Mouse (Mus musculus) liver, adult 2 months (tissue): ENCODE results near the gene Gm11492.

Experiments
- CTCF ChIP-seq: fragments of 200-500 bp; IDR thresholded peaks from 2 replicates; pipeline ENCODE4 v1.5.1; 2011; ENCODE audit warnings: low read depth, low read length, control low read depth
- POLR2A ChIP-seq: fragments of 200-500 bp; IDR thresholded peaks from 2 replicates; pipeline ENCODE4 v1.6.1; 2011; ENCODE audit warnings: low read length, control low read depth; ENCODE audit not compliant: insufficient read depth; ENCODE audit errors: extremely low read depth

GRCm38 (mm10) chr11:87615551-87615950 is 49.1 kb downstream of the Gm11492 start:
- TF ChIP-seq CTCF (no peak), POLR2A (no peak)
